ENCODE assay signal across 34 mouse cellular contexts in genomic region chr2:109972310-109972709, GRCm38 (mm10).
"Had no signal": no experiment of that assay in that cellular context is flagged by ENCODE, and none has a peak within 500 bp of the region (broad histone marks: within the 10 kb centered on the region; RNA-seq: fewer than 3 reads in every experiment).

No protein-coding gene starts in this region.

- H3K9me3 ChIP-seq: heart, embryonic 12.5 days; heart, embryonic 13.5 days; heart, embryonic 15.5 days; hindbrain, embryonic 10.5 days; hindbrain, embryonic 12.5 days; hindbrain, embryonic 13.5 days; hindbrain, embryonic 15.5 days; intestine, embryonic 15.5 days; kidney, embryonic 15.5 days had no signal

- H3K4me3 ChIP-seq: heart, embryonic 12.5 days; heart, embryonic 13.5 days; heart, embryonic 15.5 days; hindbrain, embryonic 10.5 days; hindbrain, embryonic 12.5 days; hindbrain, embryonic 13.5 days; hindbrain, embryonic 15.5 days; intestine, embryonic 15.5 days; kidney, embryonic 15.5 days; layer of hippocampus, adult 2 months; left cerebral cortex, adult 2 months had no signal

- H3K27ac ChIP-seq: heart, embryonic 13.5 days; heart, embryonic 15.5 days; hindbrain, embryonic 10.5 days; hindbrain, embryonic 12.5 days; hindbrain, embryonic 13.5 days; hindbrain, embryonic 14.5 days; hindbrain, embryonic 15.5 days; hindbrain, postnatal 0 days; intestine, embryonic 15.5 days; kidney, embryonic 15.5 days; kidney, postnatal 0 days; layer of hippocampus, adult 2 months; left cerebral cortex, adult 2 months had no signal

- H3K4me2 ChIP-seq: heart, embryonic 12.5 days; heart, embryonic 13.5 days; heart, embryonic 15.5 days; hindbrain, embryonic 12.5 days; hindbrain, embryonic 13.5 days; hindbrain, embryonic 14.5 days; hindbrain, embryonic 15.5 days; intestine, embryonic 15.5 days; kidney, embryonic 15.5 days had no signal

- H3K9ac ChIP-seq: heart, embryonic 12.5 days; heart, embryonic 13.5 days; heart, embryonic 15.5 days; hindbrain, embryonic 12.5 days; hindbrain, embryonic 13.5 days; hindbrain, embryonic 14.5 days; hindbrain, embryonic 15.5 days; intestine, embryonic 15.5 days; kidney, embryonic 15.5 days had no signal

- DNase-seq: heart, postnatal 10 days; heart, postnatal 14 days; heart, postnatal 36 days; heart, postnatal 4 days; kidney, adult 11 months; kidney, adult 18-20 months; kidney, adult 2 months; kidney, adult 8-10 months; kidney, adult 9 months; kidney, postnatal 10 days; kidney, postnatal 14 days; kidney, postnatal 25 days; kidney, postnatal 36 days; kidney, postnatal 4 days; layer of hippocampus, adult 9-11 months; layer of hippocampus, postnatal 36 days had no signal

- H3K36me3 ChIP-seq: heart, embryonic 15.5 days; hindbrain, embryonic 15.5 days; intestine, embryonic 15.5 days had no signal

- H3K27me3 ChIP-seq: heart, embryonic 12.5 days; heart, embryonic 13.5 days; heart, embryonic 15.5 days; hindbrain, embryonic 12.5 days; hindbrain, embryonic 13.5 days; hindbrain, embryonic 15.5 days; intestine, embryonic 15.5 days; kidney, embryonic 15.5 days had no signal

- ATAC-seq: hindbrain, embryonic 16.5 days; hindbrain, postnatal 0 days; inflammation-experienced regulatory T-cells, adult 6 months; intestine, embryonic 15.5 days; intestine, embryonic 16.5 days; intestine, postnatal 0 days had no signal
